Mouse (Mus musculus): ENCODE data around the gene Gm14434. TPM values are rescaled to one million over a fixed set of nuclear protein-coding genes. Genes with fewer than 3 reads are reported as not detected.
"Not testable (repeated sequence)": the region's sequence is repeated elsewhere in the genome, so short reads cannot be mapped to it uniquely, and the experiment has no call there.

The Gm14434 gene
- polyA plus RNA-seq (2012; rRNA removed): 13.1 and 14.9 TPM in 2 replicates

DNA sequence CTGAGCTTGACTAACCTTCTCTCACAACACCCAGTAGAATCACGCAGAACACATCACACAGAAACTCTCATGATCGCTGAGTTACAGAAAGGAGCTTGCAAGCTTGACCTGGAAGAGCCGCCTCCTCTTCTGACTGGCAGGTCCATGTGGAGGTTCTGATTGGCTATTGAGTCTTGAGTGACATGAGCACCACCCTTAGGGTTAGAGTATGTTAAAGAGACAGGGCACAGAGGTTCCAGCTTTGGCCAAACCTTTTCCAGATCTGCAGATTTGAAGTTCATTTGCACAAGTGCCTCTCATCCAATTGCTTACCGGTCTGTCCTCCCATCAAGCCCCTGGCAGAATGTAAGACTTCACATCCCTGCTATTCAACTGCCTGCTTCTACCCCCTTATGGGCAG is at the start of gene Gm14434:
Gene Gm14434, minus strand, starts transcription at position 101 of the 400 bp plus-strand sequence.
- not testable (repeated sequence) for H3K27ac ChIP-seq (ENCODE audit: insufficient read depth, low read length); DNase-seq; H3K27me3 ChIP-seq (ENCODE audit: control insufficient read depth, insufficient read depth, low read length); H3K4me3 ChIP-seq (replicated peaks; ENCODE audit: insufficient read depth, low read depth, low read length); H3K4me1 ChIP-seq (ENCODE audit: control insufficient read depth, insufficient read depth, low read length)
- no CpG with 5 or more reads among the region's 4 CpGs for WGBS

DNA sequence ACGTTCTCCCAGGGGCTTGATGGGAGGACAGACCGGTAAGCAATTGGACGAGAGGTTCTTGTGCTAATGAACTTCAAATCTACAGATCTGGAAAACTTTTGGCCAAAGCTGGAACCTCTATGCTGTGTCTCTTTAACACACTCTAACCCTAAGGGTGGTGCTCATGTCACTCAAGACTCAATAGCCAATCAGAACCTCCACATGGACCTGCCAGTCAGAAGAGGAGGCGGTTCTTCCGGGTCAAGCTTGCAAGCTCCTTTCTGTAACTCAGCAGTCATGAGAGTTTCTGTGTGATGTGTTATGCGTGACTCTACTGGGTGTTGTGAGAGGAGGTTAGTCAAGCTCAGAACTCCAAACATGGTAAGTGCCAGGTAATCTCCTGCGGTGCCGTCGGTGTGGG is 34.2 kb upstream of the Gm14434 start, which contains the start of gene Zfp967:
Gene Zfp967, plus strand, starts transcription at position 301 of the 400 bp plus-strand sequence.
- H3K27ac ChIP-seq (ENCODE audit: insufficient read depth, low read length); H3K4me3 ChIP-seq (replicated peaks; ENCODE audit: insufficient read depth, low read depth, low read length); DNase-seq; H3K4me1 ChIP-seq (ENCODE audit: control insufficient read depth, insufficient read depth, low read length); H3K27me3 ChIP-seq (ENCODE audit: control insufficient read depth, insufficient read depth, low read length): not testable (repeated sequence)
- WGBS: no CpG with 5 or more reads among the region's 9 CpGs

DNA sequence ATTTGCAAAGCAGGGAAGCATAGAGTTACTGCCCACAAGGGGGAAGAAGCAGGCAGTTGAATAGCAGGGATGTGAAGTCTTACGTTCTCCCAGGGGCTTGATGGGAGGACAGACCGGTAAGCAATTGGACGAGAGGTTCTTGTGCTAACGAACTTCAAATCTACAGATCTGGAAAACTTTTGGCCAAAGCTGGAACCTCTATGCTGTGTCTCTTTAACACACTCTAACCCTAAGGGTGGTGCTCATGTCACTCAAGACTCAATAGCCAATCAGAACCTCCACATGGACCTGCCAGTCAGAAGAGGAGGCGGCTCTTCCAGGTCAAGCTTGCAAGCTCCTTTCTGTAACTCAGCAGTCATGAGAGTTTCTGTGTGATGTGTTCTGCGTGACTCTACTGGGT is 63.3 kb downstream of the Gm14434 start, which contains the start of gene Gm14435:
Gene Gm14435, plus strand, starts transcription at position 301 of the 400 bp plus-strand sequence.
- no CpG with 5 or more reads among the region's 6 CpGs for WGBS
- not testable (repeated sequence) for H3K27ac ChIP-seq (ENCODE audit: insufficient read depth, low read length)

More for the DNA sequence above, 63.3 kb downstream of the Gm14434 start, which contains the start of gene Gm14435:
- not testable (repeated sequence) for H3K4me1 ChIP-seq (ENCODE audit: control insufficient read depth, insufficient read depth, low read length); H3K27me3 ChIP-seq (ENCODE audit: control insufficient read depth, insufficient read depth, low read length); DNase-seq; H3K4me3 ChIP-seq (replicated peaks; ENCODE audit: insufficient read depth, low read depth, low read length)

Other genes with a start within 250 kb of the Gm14434 start
- not detected in 2 replicates for gene Gm11009, start 167.3 kb downstream of the Gm14434 start, polyA plus RNA-seq (2012; rRNA removed)
- 1.8 and 3.3 TPM in 2 replicates for gene Gm14435, start 63.2 kb downstream of the Gm14434 start, polyA plus RNA-seq (2012; rRNA removed)
- gene Zfp967, start 34.3 kb upstream of the Gm14434 start, polyA plus RNA-seq (2012; rRNA removed): not detected in 2 replicates
- gene Gm14308, start 149.6 kb upstream of the Gm14434 start, polyA plus RNA-seq (2012; rRNA removed): 15.4 and 22.0 TPM in 2 replicates
- 11.8 and 12.9 TPM in 2 replicates for gene Zfp973, start 183.7 kb upstream of the Gm14434 start, polyA plus RNA-seq (2012; rRNA removed)
- gene Gm14305, start 221.5 kb upstream of the Gm14434 start, polyA plus RNA-seq (2012; rRNA removed): 41.5 and 44.8 TPM in 2 replicates